11 mouse cellular contexts compared by ENCODE assay signal in the genomic region with DNA sequence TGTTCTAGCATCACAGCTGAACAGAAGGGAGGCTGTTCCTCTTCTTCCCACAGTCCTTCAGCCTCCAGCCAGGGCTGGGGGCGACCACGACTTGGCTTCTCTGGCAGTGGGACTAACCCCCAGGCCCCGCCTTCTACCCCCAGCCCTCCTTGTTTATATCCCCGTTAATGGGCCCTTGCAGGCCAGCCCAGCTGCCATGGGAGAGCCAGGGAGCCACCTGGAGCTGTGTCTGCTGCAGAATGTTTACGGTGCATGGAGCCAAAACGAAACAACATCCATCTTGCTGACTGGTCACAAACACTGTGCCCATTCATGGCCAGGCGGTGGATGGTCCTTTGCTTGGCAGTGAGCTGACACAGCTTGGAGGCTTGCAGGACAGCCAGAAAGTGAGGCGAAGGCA.
DNase-seq lines count a peak whose midpoint lies in the region; ATAC-seq and TF ChIP-seq lines count a peak whose summit lies in the region.
"Had no signal": no experiment of that assay in that cellular context is flagged by ENCODE, and none has a peak within 500 bp of the region (broad histone marks: within the 10 kb centered on the region; RNA-seq: fewer than 3 reads in every experiment).

No protein-coding gene starts in this region.

- 0 out of 2 replicates have a peak, but pooled peaks have one; percentile 25 for ATAC-seq in neural tube, embryonic 12.5 days (ENCODE audit: low FRiP score, low read depth)
- ATAC-seq in limb, embryonic 14.5 days (ENCODE audit: low FRiP score, low read depth) = peak; percentile 29; the same call in 1 of the 2 replicates
- ATAC-seq: CD4-positive, CD25-positive, alpha-beta regulatory T cell, adult 4 months had no signal

- DNase-seq in frontal cortex, postnatal 14 days (ENCODE audit: low spot score in 2 of 2) = peak; percentile 4 to 7
- no peak for DNase-seq in frontal cortex, postnatal 25 days (ENCODE audit: low spot score in 2 of 2)
- no peak for DNase-seq in neural tube, embryonic 10.5 days (ENCODE audit: extremely low spot score, low spot score)
- DNase-seq in brain, embryonic 18.5 days (ENCODE audit: low read depth, low spot score) = peak; percentile 8
- no peak for DNase-seq in limb, embryonic 14.5 days (ENCODE audit: low spot score)
- DNase-seq in spleen, postnatal 36 days (ENCODE audit: low spot score in 2 of 2) = no peak
- DNase-seq in layer of hippocampus, adult 11-12 months (ENCODE audit: low spot score) = no peak
- DNase-seq: heart, adult 18-20 months had no signal

- no peaks in the 10 kb centered on the region for H3K9me3 ChIP-seq in neural tube, embryonic 12.5 days
- H3K9me3 ChIP-seq in limb, embryonic 14.5 days (ENCODE audit: control insufficient read depth, low read length) = no peaks in the 10 kb centered on the region

- peaks cover 7% of the 10 kb centered on the region for H3K4me1 ChIP-seq in neural tube, embryonic 12.5 days
- H3K4me1 ChIP-seq in limb, embryonic 14.5 days (ENCODE audit: control insufficient read depth, insufficient read depth, low read length) = peaks cover 29% of the 10 kb centered on the region

- WGBS in neural tube, embryonic 12.5 days = 33% methylated on average over 8 of the region's 8 CpGs
- WGBS in limb, embryonic 14.5 days = 21% methylated on average over 8 of the region's 8 CpGs

- H3K27me3 ChIP-seq in neural tube, embryonic 12.5 days (replicated peaks) = no peaks in the 10 kb centered on the region
- no peaks in the 10 kb centered on the region for H3K27me3 ChIP-seq in limb, embryonic 14.5 days (ENCODE audit: control insufficient read depth, insufficient read depth, low read length)

- H3K27ac ChIP-seq in neural tube, embryonic 12.5 days = no peak overlapping the region
- no peak overlapping the region for H3K27ac ChIP-seq in limb, embryonic 14.5 days (replicated peaks; ENCODE audit: low read depth, low read length)

- no peak overlapping the region for H3K4me2 ChIP-seq in neural tube, embryonic 12.5 days (replicated peaks)
- H3K4me2 ChIP-seq in limb, embryonic 14.5 days (replicated peaks; ENCODE audit: low read depth, low read length, severe bottlenecking) = no peak overlapping the region
- H3K4me2 ChIP-seq: liver, embryonic 11.5 days had no signal

- no peak for TF ChIP-seq POLR2A in limb, embryonic 14.5 days (IDR thresholded peaks at IDR 0.05; ENCODE audit: borderline replicate concordance, extremely low read depth, insufficient read depth, insufficient read length)

- H3K9ac ChIP-seq in neural tube, embryonic 12.5 days = no peak overlapping the region
- no peak overlapping the region for H3K9ac ChIP-seq in limb, embryonic 14.5 days (ENCODE audit: low read depth, low read length, severe bottlenecking)

- H3K36me3 ChIP-seq in neural tube, embryonic 12.5 days = no peaks in the 10 kb centered on the region
- H3K36me3 ChIP-seq in limb, embryonic 14.5 days (ENCODE audit: control insufficient read depth, insufficient read depth, low read length) = no peaks in the 10 kb centered on the region

- no peak overlapping the region for H3K4me3 ChIP-seq in neural tube, embryonic 12.5 days
- no peak overlapping the region for H3K4me3 ChIP-seq in limb, embryonic 14.5 days (replicated peaks; ENCODE audit: low read length)

Comparison
In these comparisons a context has a peak if more than half of its experiments do, and no peak if none do; other contexts are left out.
1. DNase-seq: peak in frontal cortex, postnatal 14 days (2 of 2) and brain, embryonic 18.5 days (single experiment); none in frontal cortex, postnatal 25 days (0 of 2), neural tube, embryonic 10.5 days (single experiment), limb, embryonic 14.5 days (single experiment), spleen, postnatal 36 days (0 of 2) and layer of hippocampus, adult 11-12 months (single experiment).